Mouse (Mus musculus) lung, postnatal 0 days (tissue): Measurements from ENCODE around the gene Rhobtb3. TPM values are rescaled to one million over a fixed set of nuclear protein-coding genes. Genes with fewer than 3 reads are reported as not detected.

Source experiments
- ATAC-seq: fragments of 200-750 bp; cut with Nextera tagmentation; 2 replicates; pipeline ENCODE4 v1.8.0; 2017; ENCODE audit warnings: moderate library complexity
- DNase-seq: peaks from one replicate; pipeline ENCODE4 v3.0.0-alpha.2; 2016; ENCODE audit warnings: low spot score
- H3K27ac ChIP-seq: fragments of 300-500 bp; sonication (generic); 2 replicates; pipeline ENCODE4 v1.5.1; 2014; ENCODE audit warnings: antibody characterized with exemption, mild to moderate bottlenecking, low read length, mixed read lengths
- H3K27me3 ChIP-seq: fragments of 300-500 bp; sonication (generic); replicated peaks from 2 replicates; pipeline ENCODE4 v1.6.1; 2014; ENCODE audit warnings: low read length, mixed read lengths; ENCODE audit not compliant: insufficient read depth
- H3K36me3 ChIP-seq: fragments of 300-500 bp; sonication (generic); 2 replicates; pipeline ENCODE4 v1.6.1; 2014; ENCODE audit warnings: low read length, mixed read lengths; ENCODE audit not compliant: insufficient read depth
- H3K4me1 ChIP-seq: fragments of 300-500 bp; sonication (generic); 2 replicates; pipeline ENCODE4 v1.6.1; 2014; ENCODE audit warnings: antibody characterized with exemption, low read depth, low read length, mixed read lengths; ENCODE audit not compliant: insufficient read depth
- H3K4me2 ChIP-seq: fragments of 300-500 bp; sonication (generic); replicated peaks from 2 replicates; pipeline ENCODE4 v1.6.1; 2014; ENCODE audit warnings: low read depth, mild to moderate bottlenecking, low read length, moderate library complexity, mixed read lengths
- H3K4me3 ChIP-seq: fragments of 300-500 bp; sonication (generic); 2 replicates; pipeline ENCODE4 v1.5.1; 2014; ENCODE audit warnings: low read depth, low read length
- H3K9ac ChIP-seq: fragments of 300-500 bp; sonication (generic); replicated peaks from 2 replicates; pipeline ENCODE4 v1.6.1; 2014; ENCODE audit warnings: low read depth, mild to moderate bottlenecking
- H3K9me3 ChIP-seq: fragments of 300-500 bp; sonication (generic); 2 replicates; pipeline ENCODE4 v1.6.1; 2016; ENCODE audit warnings: low read length, mixed read lengths
- CTCF ChIP-seq: IDR thresholded peaks from 2 replicates; pipeline ENCODE4 v1.5.1; 2016; ENCODE audit warnings: antibody characterized with exemption, mild to moderate bottlenecking
- EP300 ChIP-seq: IDR thresholded peaks from 2 replicates; pipeline ENCODE4 v1.6.1; 2016; ENCODE audit warnings: antibody characterized with exemption, mild to moderate bottlenecking, control low read depth
- WGBS: fragments of 180-500 bp; shearing (Covaris S2); extraction: QIAGEN DNeasy Blood & Tissue Kit; methylation state at CpG from one replicate; pipeline ENCODE4 v1.1.7; 2014; 5-methylcytosine and 5-hydroxymethylcytosine counted together
- polyA plus RNA-seq: library from polyadenylated mRNA; unstranded; fragments of >200 nt; fragmentation: Nextera tagmentation; extraction: Ambion mirVana; gene quantifications from 2 replicates; pipeline ENCODE4 v1.2.1, GENCODE M21; 2015

Rhobtb3 gene
- polyA plus RNA-seq, 1 experiment from 2014 or later = 8.6 TPM

DNA sequence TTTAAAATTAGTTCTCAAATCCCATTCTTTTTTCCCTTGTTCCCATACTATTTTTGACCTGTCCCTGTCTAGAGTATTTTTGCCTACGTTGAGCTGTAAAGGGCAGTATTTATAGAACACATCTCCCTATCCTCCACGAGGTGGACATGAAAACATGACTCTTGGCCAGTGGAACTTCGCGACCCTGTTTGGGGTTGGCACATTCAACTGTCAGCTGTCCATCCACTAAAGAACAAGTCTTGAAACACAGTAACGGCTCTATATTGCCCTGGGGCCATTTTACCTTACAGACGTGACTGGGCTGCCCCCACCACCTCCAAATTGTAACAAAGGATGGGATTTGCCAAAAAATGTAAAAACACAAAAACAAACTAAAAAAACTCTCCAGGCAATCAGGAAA lies 994 bp downstream of the Rhobtb3 start:
- DNase-seq (peak; percentile 44), ATAC-seq (peak; percentile 17; the same call in 1 of the 2 replicates)
- 1% methylated on average over 6 of the region's 6 CpGs for WGBS

GRCm38 (mm10) chr13:75941518-75942295 lies 2.0 kb downstream of the Rhobtb3 start:
- Histone ChIP-seq H3K27me3 (no peaks in the 10 kb centered on the region), H3K36me3 (no peaks in the 10 kb centered on the region), H3K27ac (no peak overlapping the region), H3K4me1 (0 out of 2 replicates have a peak, but pooled peaks cover 3% of the 10 kb centered on the region), H3K4me2 (no peak overlapping the region), H3K4me3 (no peak overlapping the region), H3K9ac (no peak overlapping the region), H3K9me3 (no peaks in the 10 kb centered on the region)
- TF ChIP-seq CTCF (no peak), EP300 (no peak)
- ATAC-seq (no peak), DNase-seq (no peak)
- 89% methylated on average over 5 of the region's 5 CpGs for WGBS

More for the DNA sequence above, 994 bp downstream of the Rhobtb3 start:
- Histone ChIP-seq H3K4me1 (0 out of 2 replicates have a peak, but pooled peaks cover 3% of the 10 kb centered on the region), H3K27me3 (no peaks in the 10 kb centered on the region), H3K9me3 (no peaks in the 10 kb centered on the region), H3K27ac (peak overlapping the region; percentile 89), H3K4me2 (peak overlapping the region; percentile 82), H3K4me3 (peak overlapping the region; percentile 77), H3K9ac (peak overlapping the region; percentile 75), H3K36me3 (no peaks in the 10 kb centered on the region)
- no peak for TF ChIP-seq EP300
- peak; percentile 37 for TF ChIP-seq CTCF

DNA sequence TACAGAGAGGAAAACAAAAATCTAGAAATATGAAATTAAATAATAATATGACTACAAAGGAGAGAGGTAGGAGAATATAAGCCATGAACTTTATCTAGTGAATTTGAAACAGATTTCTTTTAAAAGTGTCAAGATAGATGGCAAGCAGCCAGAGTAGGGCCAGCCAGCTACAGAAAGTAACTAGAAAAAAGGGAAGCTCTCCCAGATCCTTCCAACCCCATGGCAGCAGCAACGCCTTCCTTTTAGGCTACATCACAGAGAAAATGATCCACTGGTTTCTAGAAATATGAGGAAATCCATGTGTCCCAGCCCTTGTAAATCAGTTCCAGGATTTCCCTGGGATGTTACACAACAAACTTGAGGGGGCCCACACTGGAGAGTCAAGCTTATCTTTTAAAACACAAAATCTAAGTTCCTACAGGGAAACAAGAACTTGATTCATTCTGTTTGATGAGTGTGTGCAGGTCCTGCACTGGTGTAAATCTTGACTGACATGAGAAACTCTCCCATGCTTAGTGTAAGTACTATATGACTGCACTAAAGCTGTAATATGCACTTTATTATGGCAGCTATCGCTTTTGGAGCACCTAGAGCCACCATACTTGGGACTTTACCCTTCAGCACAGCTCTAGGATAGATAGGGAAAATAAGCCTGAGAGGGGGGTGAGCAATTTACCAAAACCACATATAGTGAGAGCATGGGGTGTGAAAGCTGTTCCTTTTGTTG lies 2.8 kb downstream of the Rhobtb3 start:
- Histone ChIP-seq H3K36me3 (no peaks in the 10 kb centered on the region), H3K27ac (no peak overlapping the region), H3K4me2 (no peak overlapping the region), H3K27me3 (no peaks in the 10 kb centered on the region), H3K4me1 (0 out of 2 replicates have a peak, but pooled peaks cover 3% of the 10 kb centered on the region), H3K9ac (no peak overlapping the region), H3K4me3 (no peak overlapping the region), H3K9me3 (no peaks in the 10 kb centered on the region)
- DNase-seq = peak; percentile 43
- no peak for ATAC-seq
- TF ChIP-seq CTCF (no peak), EP300 (no peak)
- WGBS = 73% methylated on average over 2 of the region's 2 CpGs

- Histone ChIP-seq H3K27ac (no peak overlapping the region), H3K4me3 (no peak overlapping the region), H3K27me3 (no peaks in the 10 kb centered on the region), H3K36me3 (no peaks in the 10 kb centered on the region), H3K4me1 (0 out of 2 replicates have a peak, but pooled peaks cover 3% of the 10 kb centered on the region), H3K9me3 (no peaks in the 10 kb centered on the region), H3K4me2 (no peak overlapping the region), H3K9ac (no peak overlapping the region)
- WGBS = 84% methylated on average over 5 of the region's 5 CpGs
- TF ChIP-seq EP300 (no peak), CTCF (no peak)
- ATAC-seq = no peak
- no peak for DNase-seq
These were observed 4.9 kb downstream of the Rhobtb3 start for GRCm38 (mm10) chr13:75938866-75939265.

DNA sequence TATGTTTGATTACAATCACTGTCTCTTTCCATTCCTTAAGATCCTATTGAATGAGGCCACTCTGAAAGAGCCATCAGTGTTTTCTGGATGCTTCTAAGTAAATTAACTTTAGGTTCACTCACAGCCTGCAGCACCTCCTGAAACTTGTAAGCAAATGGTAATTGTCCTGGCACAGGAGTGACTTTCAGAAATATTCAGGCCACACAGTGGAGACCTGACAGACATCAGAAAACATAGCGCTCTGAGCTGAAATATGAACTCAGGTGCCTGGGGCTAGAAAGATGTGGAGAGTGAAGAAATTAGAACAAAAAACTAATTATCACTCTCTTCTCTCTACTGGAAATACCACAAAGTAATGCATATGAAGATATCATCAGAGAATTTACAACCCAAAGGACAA lies 10.4 kb downstream of the Rhobtb3 start:
- no peak for ATAC-seq
- H3K9ac ChIP-seq = no peak overlapping the region
- no peak overlapping the region for H3K4me3 ChIP-seq
- no peak overlapping the region for H3K27ac ChIP-seq
- H3K9me3 ChIP-seq = no peaks in the 10 kb centered on the region
- WGBS = 97% methylated on average over 1 of the region's 1 CpGs
- H3K36me3 ChIP-seq = no peaks in the 10 kb centered on the region
- no peak for DNase-seq
- H3K4me1 ChIP-seq = no peaks in the 10 kb centered on the region
- H3K27me3 ChIP-seq = no peaks in the 10 kb centered on the region
- TF ChIP-seq CTCF = no peak
- no peak for TF ChIP-seq EP300
- no peak overlapping the region for H3K4me2 ChIP-seq

GRCm38 (mm10) chr13:75931073-75931472 lies 12.7 kb downstream of the Rhobtb3 start:
- no peaks in the 10 kb centered on the region for H3K9me3 ChIP-seq
- H3K4me2 ChIP-seq = no peak overlapping the region
- no peak overlapping the region for H3K27ac ChIP-seq
- no peak overlapping the region for H3K4me3 ChIP-seq
- DNase-seq (no peak), ATAC-seq (no peak)
- no peaks in the 10 kb centered on the region for H3K27me3 ChIP-seq
- H3K9ac ChIP-seq = no peak overlapping the region
- H3K4me1 ChIP-seq = no peaks in the 10 kb centered on the region
- no peaks in the 10 kb centered on the region for H3K36me3 ChIP-seq
- 13% methylated on average over 5 of the region's 5 CpGs for WGBS
- no peak for TF ChIP-seq EP300
- TF ChIP-seq CTCF = no peak
